Mouse (Mus musculus) heart, adult 2 months (tissue): ENCODE measurements at regions not wholly inside any gene's neighbourhood (a gene's known extent, or its start where the extent isn't known, plus 50 kb on each side); places are given as distances from the start of the nearest gene placed in this dataset.

Experiments
- CTCF ChIP-seq: fragments of 200-600 bp; IDR thresholded peaks from 2 replicates; pipeline ENCODE4 v1.8.1; 2022; ENCODE audit warnings: antibody characterized with exemption, mild to moderate bottlenecking, moderate library complexity
- EP300 ChIP-seq: fragments of 200-500 bp; IDR thresholded peaks from 2 replicates; pipeline ENCODE4 v1.6.1; 2011; ENCODE audit warnings: low read depth, low read length, control low read depth; ENCODE audit not compliant: insufficient read depth

GRCm38 (mm10) chr3:155529312-155529711 is 436.1 kb downstream of the Lrriq3 start:
- TF ChIP-seq CTCF = no peak
- no peak for TF ChIP-seq EP300
